Mouse (Mus musculus) myocyte (in vitro differentiated cells): ENCODE data around the gene Cyp4f13. TPM values are rescaled to one million over a fixed set of nuclear protein-coding genes. Genes with fewer than 3 reads are reported as not detected.

Source experiments
- H3K27me3 ChIP-seq: one replicate; pipeline ENCODE4 v1.6.1; 2011; ENCODE audit not compliant: control insufficient read depth, insufficient read depth, insufficient read length
- H3K36me3 ChIP-seq: one replicate; pipeline ENCODE4 v1.6.1; 2011; ENCODE audit not compliant: control insufficient read depth, insufficient read depth
- H3K4me2 ChIP-seq: one replicate; pipeline ENCODE4 v1.6.1; 2011; ENCODE audit warnings: low read depth, control low read depth
- H3K4me3 ChIP-seq: one replicate; pipeline ENCODE4 v1.5.1; 2011; ENCODE audit warnings: mild to moderate bottlenecking, control low read depth, moderate library complexity
- H3K79me2 ChIP-seq: one replicate; pipeline ENCODE4 v1.6.1; 2011; ENCODE audit not compliant: control insufficient read depth, insufficient read depth
- H3ac ChIP-seq: one replicate; pipeline ENCODE4 v1.6.1; 2011; ENCODE audit not compliant: control insufficient read depth, insufficient read length
- CEBPB ChIP-seq: IDR thresholded peaks from 2 replicates; pipeline ENCODE4 v1.6.1; 2011; ENCODE audit warnings: mild to moderate bottlenecking, moderate library complexity; ENCODE audit not compliant: poor library complexity, insufficient read depth, severe bottlenecking
- E2F4 ChIP-seq: IDR thresholded peaks from one replicate; pipeline ENCODE4 v1.6.1; 2011; ENCODE audit warnings: mild to moderate bottlenecking, control low read depth, moderate library complexity; ENCODE audit not compliant: insufficient read depth
- MAX ChIP-seq: IDR thresholded peaks from one replicate; pipeline ENCODE4 v1.6.1; 2011; ENCODE audit warnings: low read depth, mild to moderate bottlenecking, control low read depth
- MYOD1 ChIP-seq, 3 experiments: IDR thresholded peaks; one replicate each; pipeline ENCODE4 v1.6.1; 2011; ENCODE audit warnings: control low read depth in 2 of 3, low read depth in 2 of 3, mild to moderate bottlenecking in 2 of 3, moderate library complexity in 1 of 3; ENCODE audit not compliant: insufficient read length in 2 of 3, control insufficient read depth in 1 of 3
- MYOG ChIP-seq, 3 experiments: IDR thresholded peaks; one replicate each; pipeline ENCODE4 v1.6.1; 2011; ENCODE audit warnings: control low read depth in 2 of 3, low read depth in 2 of 3, mild to moderate bottlenecking in 2 of 3; ENCODE audit not compliant: insufficient read length in 2 of 3, control insufficient read depth in 1 of 3, insufficient read depth in 1 of 3
- POLR2A ChIP-seq: IDR thresholded peaks from one replicate; pipeline ENCODE4 v1.6.1; 2011; ENCODE audit warnings: low read depth, mild to moderate bottlenecking, control low read depth, moderate library complexity; ENCODE audit not compliant: insufficient read length
- POLR2AphosphoS2 ChIP-seq: IDR thresholded peaks from one replicate; pipeline ENCODE4 v1.6.1; 2011; ENCODE audit warnings: low read depth, control low read depth; ENCODE audit not compliant: insufficient read length
- REST ChIP-seq: IDR thresholded peaks from one replicate; pipeline ENCODE4 v1.6.1; 2011; ENCODE audit warnings: mild to moderate bottlenecking, control low read depth, moderate library complexity; ENCODE audit not compliant: insufficient read depth, insufficient read length
- SRF ChIP-seq: IDR thresholded peaks from one replicate; pipeline ENCODE4 v1.6.1; 2011; ENCODE audit warnings: low read depth; ENCODE audit not compliant: control insufficient read depth, insufficient read length
- TCF12 ChIP-seq: IDR thresholded peaks from one replicate; pipeline ENCODE4 v1.6.1; 2011; ENCODE audit warnings: mild to moderate bottlenecking, control low read depth; ENCODE audit not compliant: poor library complexity, insufficient read depth, severe bottlenecking
- TCF3 ChIP-seq: IDR thresholded peaks from one replicate; pipeline ENCODE4 v1.6.1; 2011; ENCODE audit warnings: low read depth, control low read depth; ENCODE audit not compliant: insufficient read length
- USF1 ChIP-seq: IDR thresholded peaks from one replicate; pipeline ENCODE4 v1.6.1; 2011; ENCODE audit warnings: low read depth, mild to moderate bottlenecking, control low read depth, moderate library complexity
- polyA plus RNA-seq: library from polyadenylated mRNA; unstranded; fragments of >200 nt; fragmentation: generic; extraction: Trizol; gene quantifications from one replicate; pipeline ENCODE4 v1.2.1, GENCODE M21; 2012; ENCODE audit warnings: missing spikeins

Cyp4f13 gene
- polyA plus RNA-seq, 1 experiment: 6.1 TPM

DNA sequence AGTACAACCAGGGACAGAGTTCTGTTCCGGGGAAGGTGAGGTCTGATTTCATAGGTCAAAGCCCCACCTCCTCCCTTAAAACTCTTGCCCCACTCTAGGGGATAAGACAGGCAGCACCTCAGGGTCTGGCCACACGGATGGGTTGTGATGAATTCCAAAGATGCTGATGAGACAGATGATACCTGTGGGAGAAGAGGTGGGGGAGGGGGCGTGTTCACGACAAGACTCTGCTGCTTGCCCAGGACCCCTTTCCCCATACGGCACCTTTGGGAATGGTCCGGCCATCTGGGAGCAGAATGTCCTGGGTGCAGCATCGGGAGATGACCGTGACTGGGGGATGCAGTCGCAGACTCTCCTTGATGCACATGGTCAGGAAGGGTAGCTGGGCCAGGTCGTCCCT is 41.0 kb downstream of the Cyp4f13 start:
- Histone ChIP-seq H3ac (no peak overlapping the region), H3K4me3 (no peak overlapping the region), H3K4me2 (no peak overlapping the region), H3K27me3 (peaks cover 10% of the 10 kb centered on the region), H3K36me3 (no peaks in the 10 kb centered on the region), H3K79me2 (no peaks in the 10 kb centered on the region)
- TF ChIP-seq TCF12 (no peak), CEBPB (no peak), MYOD1 (IDR thresholded peaks at IDR 0.05; ENCODE audit: control insufficient read depth in 1 of 3, insufficient read length in 2 of 3, low read depth in 2 of 3) (no peak), TCF3 (no peak), MAX (no peak)

DNA sequence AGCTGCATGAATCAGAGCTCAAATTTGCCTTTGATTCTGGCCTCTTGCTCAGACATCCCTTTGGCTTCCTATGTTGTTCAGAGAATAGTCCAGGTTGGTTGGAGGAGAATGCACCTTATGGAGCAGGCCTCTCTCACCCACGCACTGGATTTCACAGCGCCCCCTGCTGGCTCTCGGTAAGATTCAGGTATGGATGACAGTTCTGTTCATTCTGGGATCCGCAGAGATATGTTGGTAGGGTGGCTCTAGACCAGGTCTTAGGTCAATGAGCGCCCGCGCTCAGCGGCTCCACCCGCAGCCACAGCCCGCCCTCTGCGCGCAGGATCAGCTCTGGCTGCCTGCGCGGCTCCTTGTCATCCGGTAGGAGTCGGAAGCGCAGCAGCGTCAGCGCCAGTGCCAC is 42.0 kb downstream of the Cyp4f13 start:
- no peak overlapping the region for H3K4me2 ChIP-seq
- peaks cover 6% of the 10 kb centered on the region for H3K27me3 ChIP-seq
- H3K4me3 ChIP-seq: no peak overlapping the region
- H3ac ChIP-seq: no peak overlapping the region
- H3K36me3 ChIP-seq: no peaks in the 10 kb centered on the region
- no peaks in the 10 kb centered on the region for H3K79me2 ChIP-seq
- TF ChIP-seq E2F4 (no peak), MYOG (IDR thresholded peaks at IDR 0.05; ENCODE audit: control insufficient read depth in 1 of 3, insufficient read depth in 1 of 3, insufficient read length in 2 of 3, low read depth in 2 of 3) (no peak), POLR2A (no peak), REST (no peak), POLR2AphosphoS2 (no peak), TCF12 (no peak), CEBPB (no peak), SRF (no peak), MAX (no peak), USF1 (no peak), MYOD1 (IDR thresholded peaks at IDR 0.05; ENCODE audit: control insufficient read depth in 1 of 3, insufficient read length in 2 of 3, low read depth in 2 of 3) (no peak), TCF3 (no peak)

GRCm38 (mm10) chr17:32904414-32904813 is 42.8 kb downstream of the Cyp4f13 start:
- Histone ChIP-seq H3K36me3 (no peaks in the 10 kb centered on the region), H3K4me3 (no peak overlapping the region), H3K27me3 (peaks cover 6% of the 10 kb centered on the region), H3K79me2 (no peaks in the 10 kb centered on the region), H3K4me2 (no peak overlapping the region), H3ac (no peak overlapping the region)
- no peak for TF ChIP-seq POLR2A

GRCm38 (mm10) chr17:32901751-32902525 is 45.3 kb downstream of the Cyp4f13 start:
- TF ChIP-seq E2F4: no peak
- TF ChIP-seq TCF3: no peak
- no peak for TF ChIP-seq SRF
- TF ChIP-seq MYOG (IDR thresholded peaks at IDR 0.05; ENCODE audit: control insufficient read depth in 1 of 3, insufficient read depth in 1 of 3, insufficient read length in 2 of 3, low read depth in 2 of 3): no peak
- TF ChIP-seq MYOD1 (IDR thresholded peaks at IDR 0.05; ENCODE audit: control insufficient read depth in 1 of 3, insufficient read length in 2 of 3, low read depth in 2 of 3): no peak
- no peak for TF ChIP-seq POLR2AphosphoS2
- TF ChIP-seq TCF12: no peak
- no peak for TF ChIP-seq USF1
- TF ChIP-seq REST: no peak
- TF ChIP-seq MAX: no peak
- no peak for TF ChIP-seq CEBPB
- TF ChIP-seq POLR2A: no peak
- no peak overlapping the region for H3K4me3 ChIP-seq
- no peak overlapping the region for H3K4me2 ChIP-seq
- H3K36me3 ChIP-seq: no peaks in the 10 kb centered on the region
- peaks cover 8% of the 10 kb centered on the region for H3K27me3 ChIP-seq
- no peak overlapping the region for H3ac ChIP-seq
- no peaks in the 10 kb centered on the region for H3K79me2 ChIP-seq

DNA sequence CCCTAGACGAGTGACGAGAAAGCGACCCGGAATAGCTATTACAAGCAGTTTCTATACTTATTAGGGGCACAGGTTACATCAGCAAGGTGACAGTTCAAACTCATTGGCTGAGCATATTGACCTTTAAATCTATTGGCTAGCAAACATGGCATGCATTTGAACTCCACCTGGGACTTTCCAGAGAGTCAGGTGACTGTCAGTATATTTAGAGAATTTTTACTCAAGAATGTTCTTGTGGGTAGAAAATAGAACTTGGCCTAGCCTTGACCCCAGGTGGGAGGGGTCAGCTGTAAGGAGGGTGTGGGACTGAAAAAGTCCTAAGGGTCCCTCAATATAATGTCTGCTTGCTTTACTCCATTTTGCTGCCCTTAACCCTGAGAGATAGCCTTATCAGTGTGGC is 51.8 kb downstream of the Cyp4f13 start:
- Histone ChIP-seq H3ac (no peak overlapping the region), H3K27me3 (peaks cover 6% of the 10 kb centered on the region), H3K4me3 (no peak overlapping the region), H3K36me3 (no peaks in the 10 kb centered on the region), H3K79me2 (no peaks in the 10 kb centered on the region), H3K4me2 (no peak overlapping the region)
- TF ChIP-seq POLR2AphosphoS2 (no peak), POLR2A (no peak), CEBPB (no peak), E2F4 (no peak)
